Mouse (Mus musculus): Measurements from ENCODE around the gene Ccdc130. TPM values are rescaled to one million over a fixed set of nuclear protein-coding genes. Genes with fewer than 3 reads are reported as not detected.

Ccdc130 gene
- total RNA-seq, 2 experiments from 2014 or later: 22.1 to 25.5 TPM

GRCm38 (mm10) chr8:84237542-84238229 lies 32.5 kb downstream of the Ccdc130 start:
- DNase-seq (ENCODE audit: low spot score in 2 of 2): no peak

- DNase-seq (ENCODE audit: low spot score in 2 of 2): peak; percentile 99
Observed at GRCm38 (mm10) chr8:84236998-84237473, 33.1 kb downstream of the Ccdc130 start, which contains the start of gene Zswim4. TSS of gene Zswim4 (minus strand) at chr8:84237055.

GRCm38 (mm10) chr8:84236410-84236997 lies 33.7 kb downstream of the Ccdc130 start:
- DNase-seq (ENCODE audit: low spot score in 2 of 2): no peak

- no peak for DNase-seq (ENCODE audit: low spot score in 2 of 2)
Observed at GRCm38 (mm10) chr8:84235746-84236409, 34.3 kb downstream of the Ccdc130 start.

- DNase-seq (ENCODE audit: low spot score in 2 of 2): no peak
Observed at GRCm38 (mm10) chr8:84233055-84233454, 37.1 kb downstream of the Ccdc130 start.

GRCm38 (mm10) chr8:84230735-84231134 lies 39.4 kb downstream of the Ccdc130 start:
- no peak for DNase-seq (ENCODE audit: low spot score in 2 of 2)

GRCm38 (mm10) chr8:84223322-84224029 lies 46.7 kb downstream of the Ccdc130 start:
- no peak for DNase-seq (ENCODE audit: low spot score in 2 of 2)

- no peak for DNase-seq (ENCODE audit: low spot score in 2 of 2)
Observed at GRCm38 (mm10) chr8:84222566-84223165, 47.5 kb downstream of the Ccdc130 start.

GRCm38 (mm10) chr8:84220105-84220504 lies 50.1 kb downstream of the Ccdc130 start:
- DNase-seq (ENCODE audit: low spot score in 2 of 2): no peak

GRCm38 (mm10) chr8:84218143-84218542 lies 52.0 kb downstream of the Ccdc130 start:
- DNase-seq (ENCODE audit: low spot score in 2 of 2): no peak

- no peak for DNase-seq (ENCODE audit: low spot score in 2 of 2)
Observed at GRCm38 (mm10) chr8:84217206-84217605, 53.0 kb downstream of the Ccdc130 start.

- DNase-seq (ENCODE audit: low spot score in 2 of 2): no peak
Observed at GRCm38 (mm10) chr8:84213277-84213676, 56.9 kb downstream of the Ccdc130 start.

- no peak for DNase-seq (ENCODE audit: low spot score in 2 of 2)
Observed at GRCm38 (mm10) chr8:84211881-84212563, 58.2 kb downstream of the Ccdc130 start.

- no peak for DNase-seq (ENCODE audit: low spot score in 2 of 2)
Observed at GRCm38 (mm10) chr8:84211202-84211601, 59.0 kb downstream of the Ccdc130 start.

GRCm38 (mm10) chr8:84210167-84210791 lies 59.9 kb downstream of the Ccdc130 start:
- DNase-seq (ENCODE audit: low spot score in 2 of 2): peak; percentile 90

- peak in 1 of 2 experiments; percentile 23 for DNase-seq (ENCODE audit: low spot score in 2 of 2)
Observed at GRCm38 (mm10) chr8:84208381-84209380, 61.5 kb downstream of the Ccdc130 start.

- DNase-seq (ENCODE audit: low spot score in 2 of 2): peak in 1 of 2 experiments; percentile 25
Observed at GRCm38 (mm10) chr8:84207811-84208210, 62.4 kb downstream of the Ccdc130 start.
